Mouse (Mus musculus): ENCODE measurements around the gene 3830403N18Rik. TPM values are rescaled to one million over a fixed set of nuclear protein-coding genes. Genes with fewer than 3 reads are reported as not detected.
"Not testable (repeated sequence)": the region's sequence is repeated elsewhere in the genome, so short reads cannot be mapped to it uniquely, and the experiment has no call there.

Gene 3830403N18Rik
- 0.54 and 1.7 TPM in 2 replicates for polyA plus RNA-seq (2016; fragmentation: Nextera tagmentation; extraction: Ambion mirVana)

DNA sequence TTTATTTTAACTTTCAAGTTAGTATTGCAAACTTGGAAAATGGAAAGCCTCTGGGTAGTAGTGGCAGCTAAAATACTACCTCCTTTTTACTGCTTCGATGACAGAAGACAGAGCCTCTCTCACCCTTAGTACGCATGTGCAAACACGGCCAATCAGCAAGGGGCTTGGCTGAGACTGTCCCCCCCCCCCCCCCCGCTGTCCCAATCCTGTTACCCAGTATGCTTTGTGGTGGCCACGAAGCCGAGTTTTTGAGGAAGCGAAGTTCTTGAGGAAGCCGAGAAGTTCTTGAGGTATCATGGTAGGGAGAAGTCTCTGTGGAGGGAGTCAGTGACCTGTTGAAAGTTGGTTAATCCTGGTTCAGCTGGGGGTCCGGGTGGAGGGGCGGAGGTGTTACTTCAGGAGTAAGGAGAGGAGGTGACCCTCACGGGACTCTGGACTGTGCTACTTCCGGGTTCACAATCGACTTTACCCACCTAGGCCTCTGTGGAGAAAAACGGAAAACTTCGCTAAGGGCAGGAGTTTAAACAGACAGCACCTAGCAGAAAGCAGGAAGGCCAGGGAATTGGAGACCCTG, at the start of gene 3830403N18Rik:
TSS of gene 3830403N18Rik (plus strand) at position 237 of the 574 bp plus-strand sequence.
- not testable (repeated sequence) for H3K9ac ChIP-seq (replicated peaks); H3K4me3 ChIP-seq; H3K4me1 ChIP-seq; H3K27me3 ChIP-seq; H3K27ac ChIP-seq (replicated peaks); H3K4me2 ChIP-seq (replicated peaks); H3K9me3 ChIP-seq; H3K36me3 ChIP-seq; ATAC-seq (ENCODE audit: low FRiP score, low read depth)
- 87% methylated on average over 11 of the region's 15 CpGs for WGBS

DNA sequence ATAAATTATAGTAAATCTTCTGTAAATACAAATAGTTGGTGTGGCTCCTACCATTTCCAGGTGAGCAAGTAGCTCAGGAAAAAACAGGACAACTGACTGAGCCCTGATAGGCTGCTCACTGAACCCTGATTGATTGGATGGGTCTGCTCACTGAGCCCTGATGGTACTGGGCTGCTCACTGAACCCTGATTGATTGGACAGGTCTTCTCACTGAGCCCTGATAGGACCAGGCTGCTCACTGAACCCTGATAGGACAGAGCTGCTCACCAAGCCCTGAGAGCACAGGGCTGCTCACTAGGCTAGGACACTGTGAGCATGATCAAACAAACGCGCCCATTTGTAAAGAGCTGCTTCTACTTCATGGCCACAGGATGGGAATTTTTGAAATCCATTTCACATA, 15.0 kb downstream of the 3830403N18Rik start:
- H3K4me3 ChIP-seq = no peak overlapping the region
- no peak overlapping the region for H3K4me2 ChIP-seq (replicated peaks)
- H3K9me3 ChIP-seq = no peaks in the 10 kb centered on the region
- H3K4me1 ChIP-seq = no peaks in the 10 kb centered on the region
- H3K36me3 ChIP-seq = no peaks in the 10 kb centered on the region
- no peak overlapping the region for H3K9ac ChIP-seq (replicated peaks)
- H3K27ac ChIP-seq (replicated peaks) = no peak overlapping the region
- WGBS = 86% methylated on average over 2 of the region's 2 CpGs
- ATAC-seq (ENCODE audit: low FRiP score, low read depth) = peak; percentile 74
- no peaks in the 10 kb centered on the region for H3K27me3 ChIP-seq

DNA sequence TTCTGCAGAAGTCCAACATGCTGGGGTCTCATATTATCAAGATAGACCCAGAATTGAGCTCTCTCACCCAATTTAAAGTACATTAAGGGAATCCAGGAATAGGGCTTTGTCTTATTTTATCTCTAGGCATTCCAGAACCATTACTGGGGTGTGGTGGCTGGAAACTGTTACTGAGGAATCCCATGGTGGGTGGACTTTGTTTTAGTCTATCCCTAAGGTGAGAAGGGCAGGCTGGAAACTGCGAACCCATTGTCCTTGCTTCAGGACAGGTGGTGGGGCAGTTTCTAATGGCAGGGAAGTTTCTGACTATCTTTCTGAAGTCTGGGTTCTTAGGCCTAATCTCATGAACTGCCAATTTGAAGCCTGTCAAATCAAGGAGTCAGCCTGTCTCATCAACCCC, 50.1 kb downstream of the 3830403N18Rik start:
- H3K27me3 ChIP-seq; ATAC-seq (ENCODE audit: low FRiP score, low read depth); H3K9ac ChIP-seq (replicated peaks); H3K4me1 ChIP-seq; H3K9me3 ChIP-seq; H3K36me3 ChIP-seq; H3K4me2 ChIP-seq (replicated peaks); H3K4me3 ChIP-seq; H3K27ac ChIP-seq (replicated peaks): not testable (repeated sequence)
- no CpG with 5 or more reads among the region's 1 CpGs for WGBS

Other genes starting within 250 kb of the 3830403N18Rik start
- not detected in 2 replicates for gene Gm773, start 76.3 kb downstream of the 3830403N18Rik start, polyA plus RNA-seq (2016; fragmentation: Nextera tagmentation; extraction: Ambion mirVana)
- gene Zfp449, start 209.8 kb downstream of the 3830403N18Rik start, polyA plus RNA-seq (2016; fragmentation: Nextera tagmentation; extraction: Ambion mirVana) = 5.6 and 6.2 TPM in 2 replicates
- gene Smim10l2a, start 238.0 kb downstream of the 3830403N18Rik start, polyA plus RNA-seq (2016; fragmentation: Nextera tagmentation; extraction: Ambion mirVana) = 5.1 and 5.6 TPM in 2 replicates